Mouse (Mus musculus): Measurements from ENCODE around the gene Bud13. TPM values are rescaled to one million over a fixed set of nuclear protein-coding genes. Genes with fewer than 3 reads are reported as not detected.

Bud13 gene
- total and polyA plus RNA-seq, 3 experiments: 13.9 to 26.3 TPM; not detected in 1

- no peaks in the 10 kb centered on the region for H3K36me3 ChIP-seq (ENCODE audit: control insufficient read depth in 1 of 2, insufficient read depth in 2 of 2, low read length in 2 of 2)
- H3K9ac ChIP-seq (ENCODE audit: control insufficient read depth, low read depth, low read length, poor library complexity, severe bottlenecking): no peak overlapping the region
- DNase-seq (ENCODE audit: low read depth, low spot score): no peak
- no peaks in the 10 kb centered on the region for H3K79me2 ChIP-seq (ENCODE audit: control insufficient read depth, insufficient read depth, low read length, poor library complexity)
- TF ChIP-seq ETS1 (IDR thresholded peaks at IDR 0.05; ENCODE audit: low read depth, low read length) (no peak), POLR2A (IDR thresholded peaks at IDR 0.05; ENCODE audit: control insufficient read depth in 1 of 2, insufficient read depth in 1 of 2, low read depth in 1 of 2, low read length in 2 of 2, poor library complexity in 1 of 2) (no peak), CHD2 (IDR thresholded peaks at IDR 0.05; ENCODE audit: low read length) (no peak)
- H3K27me3 ChIP-seq (ENCODE audit: control insufficient read depth in 1 of 2, insufficient read depth in 2 of 2, low read length in 2 of 2): peaks cover 18 to 24% of the 10 kb centered on the region in 2 experiments
- H3K27ac ChIP-seq (ENCODE audit: control insufficient read depth, low read depth, low read length): no peak overlapping the region
- no peaks in the 10 kb centered on the region for H3K9me3 ChIP-seq (replicated peaks; ENCODE audit: insufficient read depth, low read length)
- H3K4me3 ChIP-seq (ENCODE audit: control insufficient read depth in 1 of 2, insufficient read depth in 1 of 2, low read depth in 2 of 2, low read length in 2 of 2): no peak overlapping the region
- no peaks in the 10 kb centered on the region for H3K4me1 ChIP-seq (ENCODE audit: control insufficient read depth in 1 of 2, insufficient read depth in 2 of 2, low read length in 2 of 2)
Observed at GRCm38 (mm10) chr9:46320461-46320860, 37.7 kb downstream of the Bud13 start.

- no peak overlapping the region for H3K4me3 ChIP-seq (ENCODE audit: control insufficient read depth in 1 of 2, insufficient read depth in 1 of 2, low read depth in 2 of 2, low read length in 2 of 2)
- no peak for DNase-seq (ENCODE audit: low read depth, low spot score)
- H3K36me3 ChIP-seq (ENCODE audit: control insufficient read depth in 1 of 2, insufficient read depth in 2 of 2, low read length in 2 of 2): no peaks in the 10 kb centered on the region
- no peaks in the 10 kb centered on the region for H3K4me1 ChIP-seq (ENCODE audit: control insufficient read depth in 1 of 2, insufficient read depth in 2 of 2, low read length in 2 of 2)
- no peak for TF ChIP-seq TBP (IDR thresholded peaks at IDR 0.05; ENCODE audit: low read depth, low read length)
- H3K79me2 ChIP-seq (ENCODE audit: control insufficient read depth, insufficient read depth, low read length, poor library complexity): no peaks in the 10 kb centered on the region
- H3K9ac ChIP-seq (ENCODE audit: control insufficient read depth, low read depth, low read length, poor library complexity, severe bottlenecking): no peak overlapping the region
- H3K27me3 ChIP-seq (ENCODE audit: control insufficient read depth in 1 of 2, insufficient read depth in 2 of 2, low read length in 2 of 2): peaks cover 18 to 27% of the 10 kb centered on the region in 2 experiments
- H3K27ac ChIP-seq (ENCODE audit: control insufficient read depth, low read depth, low read length): no peak overlapping the region
- H3K9me3 ChIP-seq (replicated peaks; ENCODE audit: insufficient read depth, low read length): no peaks in the 10 kb centered on the region
Observed at GRCm38 (mm10) chr9:46326694-46327405, 44.0 kb downstream of the Bud13 start.

- no peak overlapping the region for H3K9ac ChIP-seq (ENCODE audit: control insufficient read depth, low read depth, low read length, poor library complexity, severe bottlenecking)
Observed at GRCm38 (mm10) chr9:46327706-46328571, 45.1 kb downstream of the Bud13 start.

More at GRCm38 (mm10) chr9:46327706-46328571, 45.1 kb downstream of the Bud13 start:
- peaks cover 14 to 19% of the 10 kb centered on the region in 2 experiments for H3K27me3 ChIP-seq (ENCODE audit: control insufficient read depth in 1 of 2, insufficient read depth in 2 of 2, low read length in 2 of 2)
- peak; percentile 44 to 70 (median 59); a peak in 5 of 6 replicates for TF ChIP-seq CTCF (IDR thresholded peaks at IDR 0.05 in 2 of 3, conservative IDR thresholded peaks at IDR 0.05 in 1 of 3; ENCODE audit: control insufficient read depth in 1 of 3, insufficient read depth in 1 of 3, low read depth in 2 of 3, low read length in 3 of 3, poor library complexity in 1 of 3, severe bottlenecking in 1 of 3)
- TF ChIP-seq UBTF (IDR thresholded peaks at IDR 0.05; ENCODE audit: borderline replicate concordance, insufficient read depth, low read depth, low read length): no peak
- TF ChIP-seq SMC3 (IDR thresholded peaks at IDR 0.05; ENCODE audit: low read depth, low read length): peak; percentile 40
- H3K4me1 ChIP-seq (ENCODE audit: control insufficient read depth in 1 of 2, insufficient read depth in 2 of 2, low read length in 2 of 2): no peaks in the 10 kb centered on the region
- H3K4me3 ChIP-seq (ENCODE audit: control insufficient read depth in 1 of 2, insufficient read depth in 1 of 2, low read depth in 2 of 2, low read length in 2 of 2): no peak overlapping the region
- no peaks in the 10 kb centered on the region for H3K9me3 ChIP-seq (replicated peaks; ENCODE audit: insufficient read depth, low read length)
- H3K79me2 ChIP-seq (ENCODE audit: control insufficient read depth, insufficient read depth, low read length, poor library complexity): no peaks in the 10 kb centered on the region
- no peaks in the 10 kb centered on the region for H3K36me3 ChIP-seq (ENCODE audit: control insufficient read depth in 1 of 2, insufficient read depth in 2 of 2, low read length in 2 of 2)
- H3K27ac ChIP-seq (ENCODE audit: control insufficient read depth, low read depth, low read length): no peak overlapping the region
- DNase-seq (ENCODE audit: low read depth, low spot score): peak; percentile 57

Data from MEL (cell line).